Comparison of ENCODE assay signal across 9 mouse cellular contexts in the genomic region with DNA sequence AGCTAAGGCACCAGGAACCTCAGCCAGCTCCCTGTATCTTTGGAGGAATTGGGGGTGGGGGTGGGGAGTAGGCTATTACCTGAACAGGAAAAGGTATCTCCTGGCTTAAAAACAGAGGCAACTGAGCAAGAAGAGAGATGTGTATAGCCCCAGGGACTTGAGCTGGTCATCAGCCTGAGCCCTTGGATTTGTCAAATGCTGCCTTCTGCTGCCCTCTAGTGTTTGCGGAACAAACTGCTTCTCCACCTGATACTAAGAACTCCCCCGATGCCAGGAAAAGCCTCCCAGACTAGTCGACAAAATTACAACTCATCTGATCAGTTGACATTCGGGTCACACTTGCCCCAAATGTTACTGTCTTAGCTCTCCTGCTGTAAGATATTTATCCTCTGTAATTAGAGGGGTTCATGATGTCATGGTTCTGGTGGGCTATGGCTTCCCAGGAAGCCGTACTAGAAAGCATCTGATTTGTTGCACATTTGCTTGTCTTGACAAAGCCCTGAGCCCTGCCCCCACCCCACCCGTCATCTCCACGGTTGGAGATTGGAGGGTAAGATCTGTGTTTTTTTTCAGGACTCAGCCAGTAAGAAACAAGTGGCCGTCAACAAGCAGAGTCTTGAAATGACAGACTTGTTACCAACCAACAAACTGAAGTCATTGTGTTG. TPM values are rescaled to one million over a fixed set of nuclear protein-coding genes. Genes with fewer than 3 reads are reported as not detected.
DNase-seq lines count a peak whose midpoint lies in the region; ATAC-seq and TF ChIP-seq lines count a peak whose summit lies in the region.
"Had no signal": no experiment of that assay in that cellular context is flagged by ENCODE, and none has a peak within 500 bp of the region (broad histone marks: within the 10 kb centered on the region; RNA-seq: fewer than 3 reads in every experiment).

No protein-coding gene starts in this region.

- peak; percentile 70 for ATAC-seq in forebrain, embryonic 15.5 days (replicated peaks)

- DNase-seq in ES-E14 (ENCODE audit: low read depth, low spot score) = peak; percentile 83
- peak; percentile 66 for DNase-seq in cerebellum, adult 11 months
- peak; percentile 47 for DNase-seq in heart, postnatal 25 days (ENCODE audit: low spot score)
- DNase-seq in layer of hippocampus, adult 11-12 months (ENCODE audit: low spot score) = peak; percentile 88
- DNase-seq in lung, adult 18-20 months = peak; percentile 63 to 73
- DNase-seq in thymus, adult 18-20 months = peak; percentile 14 to 24

- H3K36me3 ChIP-seq in ES-E14 (ENCODE audit: control insufficient read depth, insufficient read depth, low read length, poor library complexity, severe bottlenecking) = no peaks in the 10 kb centered on the region
- H3K36me3 ChIP-seq in forebrain, embryonic 15.5 days = no peaks in the 10 kb centered on the region

- 16% methylated on average over 8 of the region's 8 CpGs for WGBS in forebrain, embryonic 15.5 days
- WGBS in olfactory bulb, adult 2 months = 8% methylated on average over 8 of the region's 8 CpGs

- peaks cover 2 to 5% of the 10 kb centered on the region in 2 experiments; a peak in 1 of 4 replicates for H3K4me1 ChIP-seq in ES-E14 (ENCODE audit: control insufficient read depth in 2 of 2, insufficient read depth in 2 of 2, low read length in 2 of 2, poor library complexity in 1 of 2)
- peaks cover 9% of the 10 kb centered on the region; the same call in 1 of the 2 replicates for H3K4me1 ChIP-seq in forebrain, embryonic 15.5 days
- peaks cover 8% of the 10 kb centered on the region for H3K4me1 ChIP-seq in olfactory bulb, adult 2 months (ENCODE audit: control insufficient read depth, insufficient read depth, low read length)

- no peak overlapping the region for H3K27ac ChIP-seq in ES-E14 (ENCODE audit: insufficient read depth, low read depth, low read length, poor library complexity, severe bottlenecking)
- H3K27ac ChIP-seq in forebrain, embryonic 15.5 days (replicated peaks) = no peak overlapping the region
- H3K27ac ChIP-seq in olfactory bulb, adult 2 months (ENCODE audit: insufficient read depth, low read depth, low read length) = no peak overlapping the region
- H3K27ac ChIP-seq: macrophage had no signal

- H3K27me3 ChIP-seq in forebrain, embryonic 15.5 days = no peaks in the 10 kb centered on the region

- H3K4me3 ChIP-seq in ES-E14 (ENCODE audit: insufficient read depth in 1 of 2, low read depth in 1 of 2, low read length in 2 of 2, poor library complexity in 1 of 2, severe bottlenecking in 1 of 2) = peak overlapping the region; percentile 53 to 59
- H3K4me3 ChIP-seq in forebrain, embryonic 15.5 days = peak overlapping the region; percentile 21; the same call in 1 of the 2 replicates
- no peak overlapping the region for H3K4me3 ChIP-seq in olfactory bulb, adult 2 months (ENCODE audit: insufficient read depth, low read depth, low read length)

- H3K4me2 ChIP-seq in forebrain, embryonic 15.5 days (replicated peaks) = peak overlapping the region; percentile 29; the same call in 1 of the 2 replicates

- H3K9me3 ChIP-seq in ES-E14 (ENCODE audit: control insufficient read depth, insufficient read depth, low read depth, low read length) = no peaks in the 10 kb centered on the region
- H3K9me3 ChIP-seq in forebrain, embryonic 15.5 days = no peaks in the 10 kb centered on the region

- TF ChIP-seq CTCF in olfactory bulb, adult 2 months (IDR thresholded peaks at IDR 0.05; ENCODE audit: insufficient read depth, low read depth, low read length) = peak; percentile 48; the same call in 1 of the 2 replicates

- no peak for TF ChIP-seq POLR2A in olfactory bulb, adult 2 months (IDR thresholded peaks at IDR 0.05; ENCODE audit: insufficient read depth, low read depth, low read length)

- in situ Hi-C loops in ES-E14 (cut with MboI; ENCODE audit: low sequenced_read_pairs in 2 of 2, unreplicated experiment in 2 of 2) = no loop called here

- intact Hi-C loops in heart, postnatal 25 days (cut with DNase I) = loop anchor here (5.0 kb wide), 2 partner anchors 251 to 901 kb away; no protein-coding TSS in a partner anchor

- H3K9ac ChIP-seq in ES-E14 (ENCODE audit: insufficient read depth, low read depth, low read length, poor library complexity, severe bottlenecking) = 0 out of 2 replicates have a peak overlapping the region, but pooled peaks have one; percentile 38
- H3K9ac ChIP-seq in forebrain, embryonic 15.5 days (replicated peaks) = no peak overlapping the region

TF ChIP-seq in ES-E14, 5 proteins besides CTCF, POLR2A, EP300 and RAD21:
- TF ChIP-seq ZC3H11A (IDR thresholded peaks at IDR 0.05; ENCODE audit: borderline replicate concordance, low read depth, low read length) (peak; percentile 68), CHD2 (IDR thresholded peaks at IDR 0.05; ENCODE audit: low read depth, low read length) (no peak)

RNA-seq across cellular contexts. Expression of gene Tfam, which starts 19.7 kb away (rescaled TPM):
- 63.7 and 67.3 TPM in 2 replicates for total RNA-seq in ES-E14 (2012; rRNA removed)
- polyA plus RNA-seq in forebrain, embryonic 15.5 days (2015; fragmentation: Nextera tagmentation; extraction: Ambion mirVana) = 61.2 and 63.2 TPM in 2 replicates
- total RNA-seq in heart, postnatal 25 days (2021) = 10 to 100 TPM; 62.7 TPM
- polyA plus RNA-seq in olfactory bulb, adult 2 months (2012; ENCODE audit: insufficient read depth, insufficient read length, low replicate concordance, missing spikeins) = not detected in 2 replicates

RNA-seq across cellular contexts. Expression of gene Bicc1, which starts 58.9 kb away (rescaled TPM):
- total RNA-seq in ES-E14 (2012; rRNA removed) = 1.2 and 1.8 TPM in 2 replicates
- polyA plus RNA-seq in forebrain, embryonic 15.5 days (2015; fragmentation: Nextera tagmentation; extraction: Ambion mirVana) = 3.0 and 3.7 TPM in 2 replicates
- 10 to 100 TPM; 16.6 to 19.4 TPM for total RNA-seq in heart, postnatal 25 days (2021)
- not detected in 2 replicates for polyA plus RNA-seq in olfactory bulb, adult 2 months (2012; ENCODE audit: insufficient read depth, insufficient read length, low replicate concordance, missing spikeins)
- polyA plus RNA-seq: macrophage had no signal

Comparison
In these comparisons a context has a peak if more than half of its experiments do, and no peak if none do; other contexts are left out.
1. DNase-seq: peak in every context shown above with its lines; median percentile 88 in layer of hippocampus, adult 11-12 months; 83 in ES-E14; 68 in lung, adult 18-20 months; 66 in cerebellum, adult 11 months; 47 in heart, postnatal 25 days; 19 in thymus, adult 18-20 months.